Mouse (Mus musculus) lung, embryonic 16.5 days (tissue): ENCODE results near the gene Abca8a. TPM values are rescaled to one million over a fixed set of nuclear protein-coding genes. Genes with fewer than 3 reads are reported as not detected.

Source experiments
- ATAC-seq: fragments of 200-750 bp; cut with Nextera tagmentation; 2 replicates; pipeline ENCODE4 v1.8.0; 2017; ENCODE audit warnings: low read depth, mild to moderate bottlenecking, moderate library complexity
- H3K27ac ChIP-seq: fragments of 300-500 bp; sonication (generic); 2 replicates; pipeline ENCODE4 v1.5.1; 2014; ENCODE audit warnings: mild to moderate bottlenecking, control low read depth, low read length
- H3K27me3 ChIP-seq: fragments of 300-500 bp; sonication (generic); 2 replicates; pipeline ENCODE4 v1.6.1; 2014; ENCODE audit warnings: low read depth, low read length, mixed read lengths; ENCODE audit not compliant: control insufficient read depth, insufficient read depth
- H3K36me3 ChIP-seq: fragments of 300-500 bp; sonication (generic); 2 replicates; pipeline ENCODE4 v1.6.1; 2014; ENCODE audit warnings: low read length; ENCODE audit not compliant: control insufficient read depth, insufficient read depth
- H3K4me1 ChIP-seq: fragments of 300-500 bp; sonication (generic); replicated peaks from 2 replicates; pipeline ENCODE4 v1.6.1; 2014; ENCODE audit warnings: low read length, mixed read lengths; ENCODE audit not compliant: control insufficient read depth, insufficient read depth
- H3K4me2 ChIP-seq: fragments of 300-500 bp; sonication (generic); 2 replicates; pipeline ENCODE4 v1.6.1; 2014; ENCODE audit warnings: low read depth, low read length, control low read depth
- H3K4me3 ChIP-seq: fragments of 300-500 bp; sonication (generic); 2 replicates; pipeline ENCODE4 v1.5.1; 2014; ENCODE audit warnings: mild to moderate bottlenecking, low read length, control low read depth
- H3K9ac ChIP-seq: fragments of 300-500 bp; sonication (generic); 2 replicates; pipeline ENCODE4 v1.6.1; 2014; ENCODE audit warnings: low read length, control low read depth
- H3K9me3 ChIP-seq: fragments of 300-500 bp; sonication (generic); 2 replicates; pipeline ENCODE4 v1.6.1; 2016; ENCODE audit warnings: low read length; ENCODE audit not compliant: control insufficient read depth
- WGBS: fragments of 180-500 bp; shearing (Covaris S2); extraction: QIAGEN DNeasy Blood & Tissue Kit; methylation state at CpG from one replicate; pipeline ENCODE4 v1.1.7; 2014; 5-methylcytosine and 5-hydroxymethylcytosine counted together
- polyA plus RNA-seq: library from polyadenylated mRNA; unstranded; fragments of >200 nt; fragmentation: Nextera tagmentation; extraction: Ambion mirVana; gene quantifications from 2 replicates; pipeline ENCODE4 v1.2.1, GENCODE M21; 2015

Gene Abca8a
- polyA plus RNA-seq, 1 experiment from 2014 or later, result 8.0 TPM

DNA sequence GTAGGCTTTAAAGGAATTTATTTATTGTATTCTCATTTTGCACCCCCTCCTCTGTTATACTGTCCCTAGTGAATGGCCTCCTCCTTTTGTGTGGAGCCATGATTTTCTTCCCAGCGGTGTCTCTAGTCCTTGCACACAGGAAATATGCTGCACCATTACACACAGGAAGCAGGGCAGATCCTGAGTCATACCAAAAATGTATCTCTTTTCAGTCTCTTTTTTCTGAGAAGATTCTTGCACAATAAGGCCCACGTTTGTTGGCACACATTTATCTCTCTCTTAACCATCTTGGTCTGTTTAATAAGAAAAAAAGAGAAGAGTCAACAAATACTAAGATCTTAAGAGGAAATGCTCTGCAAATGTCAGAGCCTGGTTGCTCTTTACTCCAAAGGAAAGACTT lies 4.5 kb downstream of the Abca8a start:
- WGBS, result 42% methylated on average over 2 of the region's 2 CpGs
- ATAC-seq, result no peak
- Histone ChIP-seq H3K27ac (no peak overlapping the region), H3K4me2 (no peak overlapping the region), H3K36me3 (no peaks in the 10 kb centered on the region), H3K9me3 (0 out of 2 replicates have a peak, but pooled peaks cover 3% of the 10 kb centered on the region), H3K27me3 (no peaks in the 10 kb centered on the region), H3K4me3 (no peak overlapping the region), H3K4me1 (no peaks in the 10 kb centered on the region), H3K9ac (no peak overlapping the region)

DNA sequence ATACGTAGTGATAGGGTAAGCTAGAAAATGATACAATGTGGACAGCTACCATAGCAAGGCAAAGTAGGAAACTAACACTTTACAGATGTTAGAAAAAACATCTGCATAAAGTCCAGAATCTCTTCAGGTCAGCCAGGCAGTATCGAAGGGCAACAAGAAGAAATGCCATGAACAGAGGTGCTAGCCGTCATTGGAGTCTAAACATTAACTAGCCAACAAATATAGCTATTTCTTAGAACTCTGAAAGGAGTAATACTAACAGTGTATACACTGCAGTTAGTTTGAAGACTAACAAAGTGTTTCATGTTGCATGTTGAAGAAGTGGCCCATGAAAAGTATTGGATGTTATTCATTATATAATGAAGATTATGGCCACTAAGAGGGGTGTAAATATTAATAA lies 23.6 kb downstream of the Abca8a start:
- Histone ChIP-seq H3K4me1 (no peaks in the 10 kb centered on the region), H3K27me3 (no peaks in the 10 kb centered on the region), H3K9ac (no peak overlapping the region), H3K4me3 (no peak overlapping the region), H3K9me3 (no peaks in the 10 kb centered on the region), H3K36me3 (no peaks in the 10 kb centered on the region), H3K4me2 (no peak overlapping the region), H3K27ac (no peak overlapping the region)
- 61% methylated on average over 3 of the region's 3 CpGs for WGBS
- ATAC-seq, result no peak

DNA sequence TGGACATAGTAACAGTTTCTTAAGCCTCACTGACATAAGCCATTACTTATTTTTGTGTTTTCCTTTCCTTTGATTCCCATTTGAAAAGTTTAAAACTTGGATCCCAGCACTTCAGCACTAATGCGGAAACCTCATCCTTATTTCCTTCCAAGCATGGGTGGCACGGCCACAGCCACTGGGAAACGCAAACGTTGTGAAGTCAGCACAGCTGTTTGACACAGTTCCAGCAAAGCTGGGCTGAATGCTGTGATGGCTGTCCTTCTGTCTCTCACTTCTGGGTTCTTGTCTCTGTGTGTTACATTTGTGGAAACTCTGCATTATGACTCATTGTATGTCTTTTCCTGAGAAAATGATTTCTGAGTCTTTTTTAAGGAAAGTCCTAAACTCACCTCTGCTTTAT lies 34.7 kb downstream of the Abca8a start:
- 36% methylated on average over 4 of the region's 4 CpGs for WGBS
- H3K9ac ChIP-seq, result no peak overlapping the region
- H3K4me1 ChIP-seq, result no peaks in the 10 kb centered on the region
- no peaks in the 10 kb centered on the region for H3K27me3 ChIP-seq
- no peak for ATAC-seq
- no peaks in the 10 kb centered on the region for H3K9me3 ChIP-seq
- H3K36me3 ChIP-seq, result no peaks in the 10 kb centered on the region
- no peak overlapping the region for H3K27ac ChIP-seq
- no peak overlapping the region for H3K4me3 ChIP-seq
- no peak overlapping the region for H3K4me2 ChIP-seq

DNA sequence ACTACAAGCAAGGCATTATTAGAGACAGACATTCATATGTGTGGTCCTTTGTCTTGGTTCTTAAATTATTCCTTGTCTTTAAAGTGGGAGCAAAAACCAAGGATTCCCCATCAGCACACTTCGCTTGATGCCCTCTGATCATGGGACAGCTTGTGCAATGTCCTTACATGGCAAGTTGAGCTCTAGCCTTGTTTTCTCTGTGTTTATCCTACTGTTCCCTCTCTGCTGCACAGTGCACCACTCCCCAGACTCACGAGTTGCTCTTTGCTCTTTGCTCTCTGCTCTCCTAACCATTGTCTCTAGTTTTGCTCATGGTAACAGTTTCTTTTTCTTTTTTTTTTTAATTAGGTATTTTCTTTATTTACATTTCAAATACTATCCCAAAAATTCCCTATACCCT lies 35.7 kb downstream of the Abca8a start:
- H3K9ac ChIP-seq, result no peak overlapping the region
- H3K4me3 ChIP-seq, result no peak overlapping the region
- no peak for ATAC-seq
- 52% methylated on average over 2 of the region's 2 CpGs for WGBS
- no peaks in the 10 kb centered on the region for H3K9me3 ChIP-seq
- no peak overlapping the region for H3K27ac ChIP-seq
- no peaks in the 10 kb centered on the region for H3K4me1 ChIP-seq
- H3K4me2 ChIP-seq, result no peak overlapping the region
- no peaks in the 10 kb centered on the region for H3K27me3 ChIP-seq
- no peaks in the 10 kb centered on the region for H3K36me3 ChIP-seq

DNA sequence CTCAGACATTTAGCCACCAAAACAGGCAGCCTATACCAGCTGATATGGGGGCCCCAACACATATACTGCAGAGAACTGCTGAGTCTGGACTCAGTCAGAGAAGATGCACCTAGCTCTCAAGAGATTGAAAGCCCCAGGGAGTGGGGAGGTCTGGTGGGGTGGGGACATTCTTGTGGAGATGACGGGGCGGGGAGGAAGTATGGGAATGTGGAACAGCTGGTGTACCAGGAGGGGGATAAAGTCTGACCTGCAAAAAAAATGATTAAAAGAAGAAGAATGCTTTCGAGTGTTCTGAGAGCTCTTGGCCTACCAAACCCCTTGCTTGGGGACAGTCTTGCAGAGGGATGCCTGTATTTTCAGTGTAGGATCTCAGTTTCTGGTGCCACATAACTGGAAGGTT lies 42.1 kb downstream of the Abca8a start:
- WGBS, result 56% methylated on average over 3 of the region's 3 CpGs
- Histone ChIP-seq H3K4me2 (no peak overlapping the region), H3K9me3 (no peaks in the 10 kb centered on the region)

DNA sequence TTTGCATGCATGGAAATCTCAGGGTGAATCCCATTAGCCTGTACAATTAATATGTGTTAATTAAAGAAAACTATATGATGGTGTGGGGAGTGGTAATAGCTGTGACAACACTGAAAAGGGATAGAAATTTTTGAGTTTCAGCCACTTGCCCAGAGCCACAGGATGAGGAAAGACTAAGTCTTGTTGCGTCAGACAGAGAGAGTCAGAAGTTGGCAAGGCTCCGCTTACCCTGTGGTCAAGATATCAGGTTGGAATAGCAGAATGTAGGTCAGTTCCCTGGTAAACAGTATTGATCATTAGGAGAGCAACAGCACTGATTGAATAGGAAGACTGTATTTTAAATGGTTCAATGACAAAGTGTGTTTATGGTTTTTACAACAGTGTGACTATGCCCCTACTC lies 58.0 kb downstream of the Abca8a start:
- no peak for ATAC-seq
- Histone ChIP-seq H3K27ac (no peak overlapping the region), H3K4me1 (no peaks in the 10 kb centered on the region), H3K9me3 (no peaks in the 10 kb centered on the region), H3K27me3 (no peaks in the 10 kb centered on the region), H3K4me3 (no peak overlapping the region), H3K36me3 (no peaks in the 10 kb centered on the region), H3K4me2 (no peak overlapping the region), H3K9ac (no peak overlapping the region)
- 95% methylated on average over 2 of the region's 2 CpGs for WGBS

More for the DNA sequence above, 42.1 kb downstream of the Abca8a start:
- Histone ChIP-seq H3K4me3 (no peak overlapping the region), H3K4me1 (no peaks in the 10 kb centered on the region), H3K36me3 (no peaks in the 10 kb centered on the region), H3K9ac (no peak overlapping the region), H3K27me3 (no peaks in the 10 kb centered on the region), H3K27ac (no peak overlapping the region)
- no peak for ATAC-seq

DNA sequence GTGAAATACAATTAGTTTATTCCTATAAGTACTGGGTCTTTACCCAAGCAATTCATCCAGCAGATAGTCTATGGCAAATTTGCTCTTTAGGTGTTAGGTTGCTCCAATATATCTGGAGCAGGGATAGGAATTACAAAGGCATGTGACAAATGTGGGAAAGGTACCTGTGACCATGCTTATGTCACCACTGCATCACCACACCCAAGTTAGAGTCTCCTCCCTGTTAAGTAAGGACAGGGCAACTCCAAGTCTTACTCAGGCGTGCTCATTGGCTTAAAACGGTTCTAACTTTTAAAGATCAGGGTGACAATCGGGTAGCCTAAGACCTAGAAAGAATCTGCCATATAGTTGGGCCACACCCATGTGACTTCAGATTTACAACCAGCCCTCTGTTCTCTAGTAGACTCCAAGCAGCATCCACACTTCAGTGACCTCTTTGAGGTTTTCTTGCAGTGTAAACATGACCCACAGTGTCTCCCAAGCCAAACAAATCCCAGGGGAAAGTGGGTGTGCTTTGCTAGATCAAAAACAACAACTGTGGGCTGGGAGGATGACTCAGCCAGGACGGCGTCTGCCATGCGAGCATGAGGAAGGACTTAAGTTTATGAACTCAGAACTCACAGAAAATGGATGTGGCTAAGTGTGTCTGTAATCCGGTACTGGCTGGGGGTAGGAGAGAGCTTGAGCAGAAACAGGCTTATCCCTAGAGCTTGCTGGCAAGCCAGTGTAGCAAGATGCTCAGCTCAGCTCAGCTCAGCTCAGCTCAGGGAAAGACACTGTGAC lies 66.7 kb downstream of the Abca8a start:
- no peaks in the 10 kb centered on the region for H3K4me1 ChIP-seq
- peak; percentile 43; the same call in 1 of the 2 replicates for ATAC-seq
- no peaks in the 10 kb centered on the region for H3K27me3 ChIP-seq
- WGBS, result 35% methylated on average over 7 of the region's 7 CpGs
- no peak overlapping the region for H3K4me3 ChIP-seq
- no peaks in the 10 kb centered on the region for H3K36me3 ChIP-seq
- no peaks in the 10 kb centered on the region for H3K9me3 ChIP-seq
- no peak overlapping the region for H3K27ac ChIP-seq
- no peak overlapping the region for H3K9ac ChIP-seq
- no peak overlapping the region for H3K4me2 ChIP-seq

DNA sequence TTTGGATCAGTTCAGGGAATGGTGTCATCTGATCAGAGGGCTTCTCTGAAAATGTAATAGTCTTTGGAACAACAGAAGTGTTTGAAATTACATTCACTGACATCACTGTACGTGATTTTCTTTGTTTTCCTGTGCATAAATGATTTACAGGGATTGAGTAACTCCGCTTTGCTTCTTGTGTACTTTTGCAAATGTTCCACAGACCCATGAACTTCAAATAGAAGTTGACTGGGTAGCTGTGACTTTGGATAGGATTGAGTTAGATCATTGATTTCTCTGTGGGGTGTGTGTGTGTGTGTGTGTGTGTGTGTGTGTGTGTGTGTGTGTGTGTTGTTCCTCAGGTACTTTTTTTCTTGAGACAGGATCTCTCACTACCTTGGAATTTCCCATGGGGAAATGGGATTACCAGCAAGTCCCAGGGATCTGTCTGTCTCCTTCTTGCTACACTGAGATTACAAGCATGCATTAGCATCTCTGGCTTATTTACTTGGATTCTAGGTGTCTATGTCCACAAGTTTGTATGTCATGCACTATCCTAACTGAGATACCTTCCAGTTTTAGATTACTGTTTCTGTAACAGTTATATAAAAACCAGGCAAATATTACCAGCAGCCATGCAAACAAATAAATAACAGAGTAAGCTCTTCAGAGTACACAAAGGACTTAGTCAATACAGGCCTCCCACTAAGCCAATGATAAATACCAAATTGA lies 84.8 kb downstream of the Abca8a start:
- Histone ChIP-seq H3K27me3 (no peaks in the 10 kb centered on the region), H3K36me3 (no peaks in the 10 kb centered on the region), H3K9me3 (no peaks in the 10 kb centered on the region), H3K4me3 (no peak overlapping the region), H3K9ac (no peak overlapping the region), H3K27ac (no peak overlapping the region), H3K4me2 (no peak overlapping the region), H3K4me1 (no peaks in the 10 kb centered on the region)
- no peak for ATAC-seq
- whole genome bisulfite sequencing, result 63% methylated on average over 2 of the region's 2 CpGs

DNA sequence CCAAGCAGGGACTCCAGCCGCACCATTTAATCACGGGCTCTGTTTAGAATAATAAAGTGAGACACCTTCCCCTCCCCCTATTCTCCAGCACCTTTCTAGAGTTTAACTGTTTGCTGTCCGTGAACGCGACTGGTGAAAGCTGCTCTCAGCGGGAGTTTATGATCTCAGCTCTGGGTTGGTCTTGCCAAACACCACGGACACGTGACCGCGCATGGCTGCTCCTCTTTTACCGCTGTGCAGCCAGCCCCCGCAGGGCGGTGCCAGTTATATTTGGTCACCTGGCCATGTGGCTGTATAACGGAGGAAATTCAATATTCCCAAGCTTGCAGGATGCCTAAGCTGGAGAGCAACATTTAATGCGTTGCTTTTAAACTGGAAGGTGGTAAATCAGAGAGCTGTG lies 100.2 kb downstream of the Abca8a start, which contains the start of gene Abca8b:
Gene Abca8b, minus strand, starts transcription at position 222 of the 400 bp plus-strand sequence.
- Histone ChIP-seq H3K27ac (no peak within 1 kb of the TSS), H3K4me2 (peak within 1 kb of the TSS; percentile 81), H3K27me3 (no peaks in the 10 kb centered on the region), H3K9ac (peak within 1 kb of the TSS; percentile 53), H3K9me3 (no peaks in the 10 kb centered on the region), H3K4me1 (peaks cover 5% of the 10 kb centered on the region), H3K4me3 (peak within 1 kb of the TSS; percentile 50), H3K36me3 (no peaks in the 10 kb centered on the region)
- peak; percentile 94 for ATAC-seq
- under 1% methylated on average over 15 of the region's 15 CpGs for WGBS
